Mouse (Mus musculus) intestine, embryonic 14.5 days (tissue): ENCODE data around the gene Cdkn3. TPM values are rescaled to one million over a fixed set of nuclear protein-coding genes. Genes with fewer than 3 reads are reported as not detected.
"Not testable (repeated sequence)": the region's sequence is repeated elsewhere in the genome, so short reads cannot be mapped to it uniquely, and the experiment has no call there.

Experiments used
- ATAC-seq: fragments of 200-750 bp; cut with Nextera tagmentation; replicated peaks from 2 replicates; pipeline ENCODE4 v1.8.0; 2017; ENCODE audit warnings: low read depth, moderate number of reproducible peaks, moderate TSS enrichment, moderate library complexity; ENCODE audit not compliant: low FRiP score, low TSS enrichment
- DNase-seq: peaks from one replicate; pipeline ENCODE4 v3.0.0-alpha.2; 2018; ENCODE audit warnings: low spot score
- H3K27ac ChIP-seq: fragments of 300-500 bp; sonication (generic); 2 replicates; pipeline ENCODE4 v1.5.1; 2014; ENCODE audit warnings: low read depth, mild to moderate bottlenecking, control low read depth
- H3K27me3 ChIP-seq: fragments of 300-500 bp; sonication (generic); replicated peaks from 2 replicates; pipeline ENCODE4 v1.6.1; 2014; ENCODE audit warnings: low read length, control low read depth; ENCODE audit not compliant: control insufficient read depth, insufficient read depth
- H3K36me3 ChIP-seq: fragments of 300-500 bp; sonication (generic); 2 replicates; pipeline ENCODE4 v1.6.1; 2014; ENCODE audit warnings: low read length, control low read depth; ENCODE audit not compliant: control insufficient read depth, insufficient read depth
- H3K4me1 ChIP-seq: fragments of 300-500 bp; sonication (generic); replicated peaks from 2 replicates; pipeline ENCODE4 v1.6.1; 2014; ENCODE audit warnings: low read length, control low read depth, mixed read lengths; ENCODE audit not compliant: control insufficient read depth, insufficient read depth
- H3K4me2 ChIP-seq: fragments of 300-500 bp; sonication (generic); 2 replicates; pipeline ENCODE4 v1.6.1; 2014; ENCODE audit warnings: low read length
- H3K4me3 ChIP-seq: fragments of 300-500 bp; sonication (generic); 2 replicates; pipeline ENCODE4 v1.5.1; 2014; ENCODE audit warnings: low read depth, low read length, control low read depth, mixed read lengths
- H3K9ac ChIP-seq: fragments of 300-500 bp; sonication (generic); 2 replicates; pipeline ENCODE4 v1.6.1; 2014; ENCODE audit warnings: mild to moderate bottlenecking, low read length
- H3K9me3 ChIP-seq: fragments of 300-500 bp; sonication (generic); 2 replicates; pipeline ENCODE4 v1.6.1; 2016; ENCODE audit warnings: low read length, control low read depth; ENCODE audit not compliant: control insufficient read depth
- WGBS: fragments of 180-500 bp; shearing (Covaris S2); extraction: QIAGEN DNeasy Blood & Tissue Kit; methylation state at CpG from one replicate; pipeline ENCODE4 v1.1.7; 2014; 5-methylcytosine and 5-hydroxymethylcytosine counted together
- polyA plus RNA-seq: library from polyadenylated mRNA; unstranded; fragments of >200 nt; fragmentation: Nextera tagmentation; extraction: Ambion mirVana; gene quantifications from 2 replicates; pipeline ENCODE4 v1.2.1, GENCODE M21; 2014

Cdkn3 gene
- polyA plus RNA-seq, 1 experiment from 2014 or later, result 53.3 TPM

DNA sequence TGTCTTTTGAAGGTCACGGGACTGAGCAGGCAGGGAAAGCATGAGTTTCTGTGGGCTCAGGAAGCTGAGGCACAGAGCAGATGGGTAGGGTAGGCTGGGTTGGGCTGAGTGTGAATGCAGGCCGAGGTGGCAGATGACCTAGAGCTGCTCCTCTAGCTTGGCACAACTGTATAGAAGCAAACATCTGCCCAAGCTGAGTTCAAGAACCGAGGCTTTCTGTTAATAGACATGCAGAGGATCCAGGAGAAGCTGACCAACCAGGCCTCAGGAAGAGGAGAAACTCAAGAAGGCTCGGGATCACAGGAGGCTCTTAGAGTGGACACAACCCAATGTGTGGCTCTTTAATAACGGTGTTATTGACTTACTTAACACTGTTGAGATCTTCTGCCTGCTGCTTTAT is 45.8 kb downstream of the Cdkn3 start:
- DNase-seq (no peak), ATAC-seq (no peak)
- Histone ChIP-seq H3K4me2 (no peak overlapping the region), H3K4me3 (no peak overlapping the region), H3K4me1 (no peaks in the 10 kb centered on the region), H3K27ac (no peak overlapping the region), H3K9me3 (no peaks in the 10 kb centered on the region), H3K27me3 (no peaks in the 10 kb centered on the region), H3K9ac (no peak overlapping the region), H3K36me3 (peaks cover 34% of the 10 kb centered on the region)
- WGBS, result 76% methylated on average over 5 of the region's 5 CpGs

DNA sequence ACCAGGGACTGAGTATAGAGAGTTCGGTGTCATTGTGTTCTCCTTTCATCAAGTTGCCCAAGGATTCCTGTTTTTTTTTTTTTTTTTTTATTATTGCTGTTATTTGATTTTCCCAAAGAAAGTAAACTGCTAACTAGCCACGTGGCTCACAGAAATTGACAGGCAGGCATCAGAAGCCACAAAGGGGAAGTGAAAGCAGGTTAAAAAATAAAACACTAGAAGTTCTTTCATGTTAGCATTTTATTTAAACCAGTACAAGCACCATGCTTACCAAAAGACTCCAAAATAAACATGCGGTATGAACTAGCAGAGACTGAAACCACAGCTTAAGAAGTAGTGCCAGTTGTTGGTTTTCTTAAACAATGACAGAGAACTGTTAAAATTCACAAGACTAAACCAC is 47.6 kb downstream of the Cdkn3 start:
- Histone ChIP-seq H3K9me3 (no peaks in the 10 kb centered on the region), H3K27me3 (no peaks in the 10 kb centered on the region), H3K36me3 (peaks cover 48% of the 10 kb centered on the region), H3K9ac (no peak overlapping the region), H3K27ac (no peak overlapping the region), H3K4me3 (no peak overlapping the region), H3K4me1 (no peaks in the 10 kb centered on the region), H3K4me2 (no peak overlapping the region)
- ATAC-seq (no peak), DNase-seq (no peak)
- WGBS, result 73% methylated on average over 3 of the region's 3 CpGs

- Histone ChIP-seq H3K36me3 (peaks cover 53% of the 10 kb centered on the region), H3K4me2 (no peak overlapping the region), H3K27ac (no peak overlapping the region), H3K9ac (no peak overlapping the region), H3K4me3 (no peak overlapping the region), H3K4me1 (peaks cover 4% of the 10 kb centered on the region), H3K9me3 (no peaks in the 10 kb centered on the region), H3K27me3 (no peaks in the 10 kb centered on the region)
- DNase-seq (no peak), ATAC-seq (no peak)
- 85% methylated on average over 6 of the region's 6 CpGs for WGBS
These were observed 55.3 kb downstream of the Cdkn3 start for GRCm38 (mm10) chr14:46815640-46816039.

DNA sequence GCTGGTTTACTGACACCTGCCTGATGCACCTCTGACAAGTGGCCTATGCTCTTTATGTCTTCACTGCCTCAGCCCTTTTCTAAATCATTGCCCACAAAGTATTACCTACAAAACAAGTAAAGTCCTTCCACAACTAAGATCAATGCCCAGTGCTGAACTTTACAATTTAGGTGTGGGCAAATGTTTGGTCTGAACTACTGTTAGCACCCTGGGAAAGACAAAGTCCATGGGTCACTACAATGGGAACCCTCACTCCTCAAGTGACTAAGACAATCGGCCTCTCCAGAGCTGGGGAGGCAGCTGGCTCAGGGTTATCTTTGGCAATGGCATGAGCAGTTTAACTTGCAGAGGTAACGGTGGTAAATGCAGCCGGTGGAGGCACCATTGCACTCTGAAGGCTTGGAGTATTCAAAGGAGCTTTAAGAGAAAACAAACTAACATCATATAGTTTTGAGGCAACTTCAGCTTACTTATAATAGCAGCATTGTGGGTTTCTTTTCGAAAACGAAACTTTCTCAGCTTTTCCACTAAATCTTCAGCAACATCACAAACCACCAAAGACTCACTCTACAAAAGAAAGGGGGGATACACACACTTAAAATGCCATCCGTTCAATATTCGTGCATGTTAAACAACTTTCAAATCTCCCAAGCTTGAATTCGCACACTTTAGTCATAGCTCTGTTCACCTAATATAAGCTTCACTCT is 56.7 kb downstream of the Cdkn3 start:
- no peaks in the 10 kb centered on the region for H3K9me3 ChIP-seq
- peaks cover 39% of the 10 kb centered on the region for H3K36me3 ChIP-seq
- no peak overlapping the region for H3K4me3 ChIP-seq
- H3K9ac ChIP-seq, result no peak overlapping the region
- H3K27me3 ChIP-seq, result no peaks in the 10 kb centered on the region
- 96% methylated on average over 8 of the region's 8 CpGs for WGBS
- H3K4me1 ChIP-seq, result peaks cover 10% of the 10 kb centered on the region
- ATAC-seq, result no peak
- H3K27ac ChIP-seq, result no peak overlapping the region
- H3K4me2 ChIP-seq, result no peak overlapping the region
- DNase-seq, result no peak

GRCm38 (mm10) chr14:46818743-46819142 is 58.4 kb downstream of the Cdkn3 start:
- Histone ChIP-seq H3K4me2 (no peak overlapping the region), H3K4me1 (peaks cover 10% of the 10 kb centered on the region), H3K9me3 (no peaks in the 10 kb centered on the region), H3K36me3 (peaks cover 27% of the 10 kb centered on the region), H3K9ac (no peak overlapping the region), H3K27ac (no peak overlapping the region), H3K4me3 (no peak overlapping the region), H3K27me3 (no peaks in the 10 kb centered on the region)
- ATAC-seq (no peak), DNase-seq (no peak)
- WGBS, result 86% methylated on average over 7 of the region's 7 CpGs

GRCm38 (mm10) chr14:46819961-46820360 is 59.6 kb downstream of the Cdkn3 start:
- H3K27ac ChIP-seq, H3K9me3 ChIP-seq, H3K9ac ChIP-seq, H3K27me3 ChIP-seq, H3K4me2 ChIP-seq, H3K4me3 ChIP-seq, DNase-seq, H3K4me1 ChIP-seq, ATAC-seq: not testable (repeated sequence)
- peaks cover 21% of the 10 kb centered on the region for H3K36me3 ChIP-seq
- WGBS, result 89% methylated on average over 5 of the region's 6 CpGs

Other genes starting within 250 kb of the Cdkn3 start
- 207 and 215 TPM in 2 replicates for gene Cnih1, start 27.9 kb downstream of the Cdkn3 start, polyA plus RNA-seq
- 58.5 and 66.5 TPM in 2 replicates for gene Gmfb, start 61.7 kb downstream of the Cdkn3 start, polyA plus RNA-seq
- 25.3 and 28.6 TPM in 2 replicates for gene Cgrrf1, start 71.6 kb downstream of the Cdkn3 start, polyA plus RNA-seq
- gene Samd4, start 122.3 kb downstream of the Cdkn3 start, polyA plus RNA-seq, result 4.4 and 4.9 TPM in 2 replicates